Mouse (Mus musculus) CD4-positive naive resting alpha-beta T cell, adult 76 days (primary cell): ENCODE measurements around the gene Sdr16c6. TPM values are rescaled to one million over a fixed set of nuclear protein-coding genes. Genes with fewer than 3 reads are reported as not detected.

Experiments
- total RNA-seq: library from RNA; stranded (reverse); gene quantifications from one replicate; pipeline ENCODE4 v1.2.4, GENCODE M21; 2023

Gene Sdr16c6
- not detected for total RNA-seq

DNA sequence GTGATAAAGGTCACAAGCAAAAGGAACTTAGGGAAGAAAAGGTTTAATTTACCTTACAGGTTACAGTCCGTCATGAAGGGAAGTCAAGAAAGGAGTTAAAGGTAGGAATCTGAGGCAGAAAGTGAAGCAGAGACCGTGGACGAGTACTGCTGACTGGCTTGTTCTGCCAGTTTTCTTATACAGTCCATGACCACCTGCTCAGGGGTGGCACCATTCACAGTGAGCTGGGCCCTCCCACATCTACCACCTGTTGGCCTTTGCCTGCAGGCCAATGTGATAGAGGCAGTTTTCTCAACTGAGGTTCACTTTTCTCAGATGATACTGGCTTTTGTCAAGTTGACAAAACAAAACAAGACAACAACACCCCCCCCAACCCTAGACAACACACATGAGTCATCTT, at the start of gene Sdr16c6:
Gene Sdr16c6 (minus strand): TSS at position 151 of the 400 bp plus-strand sequence.

Other genes with a start within 250 kb of the Sdr16c6 start
- gene Gm11808, start 103.9 kb downstream of the Sdr16c6 start, total RNA-seq: 460 TPM